Mouse (Mus musculus) CD8-positive naive resting alpha-beta T cell, adult 2 months (primary cell): ENCODE data around the gene Itgal.
"Not testable (repeated sequence)": the region's sequence is repeated elsewhere in the genome, so short reads cannot be mapped to it uniquely, and the experiment has no call there.

Experiments
- DNase-seq, 2 experiments: peaks; one replicate each; pipeline ENCODE4 v3.0.0; 2022; ENCODE audit warnings: low read depth in 2 of 2, low spot score in 2 of 2

Itgal gene

DNA sequence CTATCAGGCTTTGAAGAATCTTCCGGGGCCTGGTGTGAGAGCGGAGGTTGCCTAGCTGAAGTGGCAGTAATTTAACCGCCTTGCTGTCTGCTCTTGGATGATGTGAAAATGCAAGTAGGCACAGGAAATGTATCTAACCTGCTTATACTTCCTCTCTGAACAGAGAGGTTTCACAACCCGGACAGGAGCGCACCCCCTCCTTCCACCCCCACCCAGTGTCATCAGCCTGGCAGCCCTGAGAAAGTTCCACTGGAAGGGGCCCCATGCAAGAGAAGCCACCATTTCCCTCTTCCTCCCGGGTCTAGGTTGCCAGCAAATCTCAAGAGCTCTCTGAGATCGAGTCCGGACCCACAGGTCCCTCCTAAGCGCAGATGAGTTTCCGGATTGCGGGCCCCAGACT is at the start of gene Itgal:
Itgal (plus strand) TSS at position 163 of the 400 bp plus-strand sequence.
- peak; percentile 61 to 66 for DNase-seq

DNA sequence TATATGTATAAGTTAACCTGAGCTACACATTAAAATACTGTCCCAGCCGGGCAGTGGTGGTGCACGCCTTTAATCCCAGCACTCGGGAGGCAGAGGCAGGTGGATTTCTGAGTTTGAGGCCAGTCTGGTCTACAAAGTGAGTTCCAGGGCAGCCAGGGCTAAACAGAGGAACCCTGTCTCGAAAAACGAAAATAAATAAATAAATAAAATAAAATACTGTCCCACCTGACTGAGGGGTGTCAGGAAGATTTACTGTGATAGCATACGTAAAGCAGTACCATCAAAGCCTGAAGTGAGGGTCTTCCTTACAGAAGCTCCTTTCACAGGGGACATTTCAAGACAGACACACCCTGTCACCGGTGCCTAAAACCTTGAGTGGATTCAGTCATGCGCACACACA is 45.5 kb upstream of the Itgal start:
- not testable (repeated sequence) for DNase-seq

DNA sequence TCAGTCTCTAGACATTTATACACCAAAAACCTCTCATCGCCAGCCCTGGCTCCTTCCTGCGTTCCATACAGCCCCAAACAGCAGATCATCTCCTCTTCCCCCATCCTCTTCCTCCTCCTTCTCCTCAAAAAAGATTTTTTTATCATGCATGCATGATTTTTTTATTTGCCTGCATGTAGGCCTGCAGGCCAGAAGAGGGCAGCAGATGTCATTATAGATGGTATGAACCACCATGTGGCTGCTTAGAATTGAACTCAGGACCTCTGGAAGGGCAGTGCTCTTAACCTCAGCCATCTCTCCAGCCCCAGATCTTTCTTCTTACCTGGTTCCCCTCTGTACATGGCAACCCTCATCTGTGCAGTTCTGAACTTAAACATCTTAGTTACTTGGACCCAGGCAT is 43.6 kb upstream of the Itgal start:
- DNase-seq = peak in 1 of 2 experiments; percentile 36

DNA sequence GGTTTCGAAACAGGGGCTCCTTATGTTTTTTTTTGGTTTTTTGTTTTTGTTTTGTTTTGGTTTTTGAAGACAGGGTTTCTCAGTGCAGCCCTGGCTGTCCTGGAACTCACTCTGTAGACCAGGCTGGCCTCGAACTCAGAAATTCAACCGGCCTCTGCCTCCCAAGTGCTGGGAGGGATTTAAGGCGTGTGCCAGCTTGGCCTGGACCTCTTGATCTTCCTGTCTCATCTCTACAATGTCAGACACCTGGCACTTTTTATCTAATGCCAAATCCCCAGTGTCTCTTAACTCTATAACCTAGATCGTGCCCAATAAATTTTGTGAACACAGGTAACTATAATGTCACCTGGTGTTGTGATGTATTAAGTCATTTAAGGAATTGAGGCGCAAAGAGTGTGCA is 42.7 kb upstream of the Itgal start:
- no peak for DNase-seq

DNA sequence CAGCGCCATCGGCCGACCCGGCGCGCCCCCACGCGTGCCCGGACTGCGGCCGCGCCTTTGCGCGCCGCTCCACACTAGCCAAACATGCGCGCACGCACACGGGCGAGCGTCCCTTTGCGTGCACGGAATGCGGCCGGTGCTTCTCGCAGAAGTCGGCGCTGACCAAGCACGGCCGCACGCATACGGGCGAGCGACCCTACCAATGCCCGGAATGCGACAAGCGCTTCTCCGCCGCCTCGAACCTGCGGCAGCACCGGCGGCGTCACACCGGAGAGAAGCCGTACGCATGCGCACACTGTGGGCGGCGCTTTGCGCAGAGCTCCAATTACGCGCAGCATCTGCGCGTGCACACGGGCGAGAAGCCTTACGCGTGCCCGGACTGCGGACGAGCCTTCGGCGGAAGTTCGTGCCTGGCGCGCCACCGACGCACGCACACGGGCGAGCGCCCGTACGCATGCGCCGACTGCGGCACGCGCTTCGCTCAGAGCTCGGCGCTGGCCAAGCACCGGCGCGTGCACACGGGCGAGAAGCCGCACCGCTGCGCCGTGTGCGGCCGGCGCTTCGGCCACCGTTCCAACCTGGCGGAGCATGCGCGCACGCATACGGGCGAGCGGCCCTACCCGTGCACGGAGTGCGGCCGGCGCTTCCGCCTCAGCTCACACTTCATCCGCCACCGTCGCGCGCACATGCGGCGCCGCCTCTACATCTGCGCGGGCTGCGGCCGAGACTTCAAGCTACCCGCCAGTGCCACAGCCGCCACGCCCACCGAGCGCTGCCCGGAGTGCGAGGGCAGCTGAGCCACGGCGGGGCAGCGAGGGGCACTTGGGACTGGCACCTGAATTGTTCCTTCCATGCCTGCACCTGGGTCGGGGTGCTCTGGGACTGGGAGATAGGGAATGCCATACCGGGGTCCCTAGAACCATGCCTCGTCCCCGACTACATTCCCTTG is 42.0 kb upstream of the Itgal start:
- DNase-seq = peak; percentile 88 to 92

DNA sequence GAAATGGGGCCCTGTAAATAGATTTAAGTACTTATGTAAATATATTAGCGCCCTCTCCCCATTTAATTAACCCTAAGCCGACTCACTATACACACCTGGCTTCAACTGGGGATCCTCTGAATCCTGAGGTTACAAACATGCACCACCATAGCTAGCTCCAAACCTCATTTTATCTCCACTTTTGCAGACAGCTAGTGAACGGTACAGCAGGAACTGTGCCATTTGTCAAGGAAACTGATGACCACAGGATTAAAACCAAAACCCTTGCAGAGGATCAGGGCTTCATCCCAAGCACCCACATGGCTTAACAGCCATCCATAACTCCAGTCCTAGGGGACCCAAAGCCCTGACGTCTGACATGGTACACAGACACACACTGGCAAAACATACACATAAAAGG is 41.1 kb upstream of the Itgal start:
- DNase-seq = no peak

DNA sequence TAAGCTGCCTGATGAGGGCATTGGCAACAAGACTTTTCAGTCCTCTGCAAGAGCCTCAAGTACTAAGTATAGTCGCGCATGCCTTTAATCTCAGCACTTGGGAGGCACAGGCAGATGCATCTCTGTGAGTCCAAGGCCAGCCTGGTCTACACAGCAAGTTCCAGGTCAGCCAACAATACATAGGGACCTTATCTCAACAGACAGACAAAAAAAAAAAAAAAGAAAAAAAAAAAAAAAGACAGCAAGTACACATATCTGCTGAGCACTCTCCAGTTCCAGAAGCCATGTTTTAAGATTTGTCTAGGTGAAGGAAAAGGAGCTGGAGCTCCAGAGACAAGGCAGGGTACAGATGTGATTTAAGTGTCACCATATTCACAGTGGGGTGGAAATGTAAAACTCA is 40.1 kb upstream of the Itgal start:
- no peak for DNase-seq

DNA sequence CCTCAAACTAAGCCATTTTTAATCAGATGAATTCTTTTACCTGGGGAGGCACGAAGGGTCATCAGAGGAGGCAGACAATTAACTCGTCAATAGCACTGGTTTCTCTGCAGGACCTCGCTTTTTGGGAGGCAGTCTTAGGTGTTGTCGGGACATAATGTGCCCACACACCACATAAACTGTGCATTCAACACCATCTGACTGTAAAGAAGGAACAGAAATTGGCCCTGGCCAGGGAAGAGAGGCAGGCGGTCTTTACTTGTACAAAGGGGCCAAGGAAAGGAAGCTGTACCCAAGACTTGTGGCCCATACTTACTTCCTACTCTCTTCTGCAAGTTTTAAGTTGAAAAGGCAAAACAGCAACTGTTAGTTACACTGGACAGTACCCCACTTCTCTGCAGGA is 39.5 kb upstream of the Itgal start:
- DNase-seq = no peak

DNA sequence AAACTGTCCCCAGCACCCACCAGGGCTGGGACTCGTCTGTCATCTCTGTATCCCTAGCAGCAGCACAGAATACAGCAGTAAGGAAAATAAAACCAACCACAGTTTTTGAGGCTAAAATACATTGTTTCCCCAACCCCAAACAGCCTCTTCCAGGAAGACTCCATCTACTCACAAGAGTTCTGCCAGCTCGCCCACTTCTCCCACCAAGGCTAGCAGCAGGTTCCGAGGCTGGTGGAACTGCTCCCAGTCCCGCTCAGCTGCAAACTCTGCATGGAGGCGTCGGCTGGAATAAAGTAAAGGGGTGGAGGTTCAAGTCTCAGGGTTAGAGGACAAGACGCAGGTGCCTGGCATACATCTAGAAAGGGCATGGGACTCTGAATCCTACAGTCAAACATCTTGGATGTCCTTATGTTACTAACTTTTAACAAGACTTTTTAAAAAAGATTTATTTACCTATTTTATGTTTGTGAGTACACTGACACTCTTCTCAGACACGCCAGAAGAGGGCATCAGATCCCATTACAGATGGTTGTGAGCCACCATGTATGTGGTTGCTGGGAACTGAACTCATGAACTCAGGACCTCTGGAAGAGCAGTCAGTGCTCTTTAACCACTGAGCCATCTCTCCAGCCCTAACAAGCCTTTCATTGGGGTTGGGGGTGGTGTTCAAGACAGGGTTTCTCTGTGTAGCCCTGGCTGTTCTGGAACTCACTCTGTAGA is 36.7 kb upstream of the Itgal start:
- no peak for DNase-seq

DNA sequence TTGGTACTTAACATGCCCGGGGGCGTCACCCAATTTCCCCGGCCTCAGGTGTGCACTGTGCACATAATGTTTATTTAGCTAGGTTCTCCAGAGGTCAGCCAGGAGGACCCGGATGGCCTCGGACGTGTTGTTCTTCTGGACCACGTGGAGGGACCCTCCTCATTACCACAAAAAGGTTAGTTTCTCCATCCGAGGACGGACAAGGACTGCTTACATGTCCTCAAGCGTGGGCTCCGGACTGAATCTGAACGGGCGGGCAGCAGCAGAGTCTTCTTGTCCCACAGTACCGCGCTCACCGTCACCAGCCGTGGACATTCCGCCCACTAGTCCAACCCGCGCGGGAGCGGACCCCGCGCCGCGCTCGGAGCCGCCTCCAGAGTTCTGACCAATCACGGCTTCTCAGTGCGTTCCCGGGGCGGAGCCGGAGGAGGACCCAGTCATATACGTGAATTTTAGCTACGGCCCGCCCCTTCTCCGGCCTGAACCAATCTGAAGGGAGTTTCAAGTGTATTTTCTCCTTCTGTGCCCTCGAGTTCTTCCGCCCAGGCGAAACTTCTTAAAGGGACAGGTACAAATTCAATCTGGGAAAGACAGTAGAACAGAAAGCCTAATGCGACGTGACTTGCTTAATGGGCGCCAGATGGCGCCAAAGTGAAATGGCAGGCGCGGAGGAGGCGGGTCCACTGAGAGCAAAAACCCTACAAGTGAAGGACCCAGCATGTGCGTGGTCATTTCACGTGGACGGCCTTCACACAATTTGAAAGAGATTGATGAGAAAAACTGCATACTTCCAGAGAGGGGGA is 35.5 kb upstream of the Itgal start, which contains the start of gene Dctpp1:
Dctpp1 (minus strand) TSS at position 401 of the 803 bp plus-strand sequence.
- DNase-seq = peak; percentile 91 to 95

DNA sequence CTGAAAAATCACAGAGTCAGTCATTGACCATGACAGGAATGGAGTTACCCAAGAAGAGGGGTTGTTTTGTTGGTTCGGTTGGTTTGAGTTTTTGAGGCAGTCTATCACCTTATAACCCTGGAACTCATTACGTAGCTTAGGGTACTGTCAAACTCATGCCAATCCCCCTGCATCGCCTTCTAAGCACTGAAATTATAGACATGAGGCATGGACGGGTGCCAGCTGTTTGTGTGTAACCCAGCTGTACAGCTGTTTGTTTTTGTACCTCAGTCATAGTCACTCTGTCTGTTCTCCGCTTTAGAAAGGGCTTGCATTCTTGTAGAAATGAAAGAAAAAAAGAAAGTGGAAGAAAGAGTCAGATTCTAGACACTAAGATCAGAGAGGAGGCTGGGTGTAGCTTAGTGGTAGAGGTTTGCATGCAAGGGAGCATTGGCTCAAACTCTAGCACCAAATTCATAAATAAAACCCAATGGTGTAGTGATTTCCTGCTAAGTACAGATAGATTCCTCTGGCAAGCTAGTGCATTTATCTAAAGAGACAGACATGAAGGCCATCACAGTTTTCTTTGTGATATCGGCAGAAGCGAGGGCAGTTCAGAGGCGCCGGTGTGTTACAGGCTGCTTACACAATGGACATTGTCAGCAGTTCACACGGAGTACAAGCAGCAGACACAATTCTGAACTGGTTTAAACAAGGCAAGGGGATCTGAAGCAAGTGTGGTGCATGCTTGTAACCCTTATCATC is 33.7 kb upstream of the Itgal start:
- DNase-seq = no peak

DNA sequence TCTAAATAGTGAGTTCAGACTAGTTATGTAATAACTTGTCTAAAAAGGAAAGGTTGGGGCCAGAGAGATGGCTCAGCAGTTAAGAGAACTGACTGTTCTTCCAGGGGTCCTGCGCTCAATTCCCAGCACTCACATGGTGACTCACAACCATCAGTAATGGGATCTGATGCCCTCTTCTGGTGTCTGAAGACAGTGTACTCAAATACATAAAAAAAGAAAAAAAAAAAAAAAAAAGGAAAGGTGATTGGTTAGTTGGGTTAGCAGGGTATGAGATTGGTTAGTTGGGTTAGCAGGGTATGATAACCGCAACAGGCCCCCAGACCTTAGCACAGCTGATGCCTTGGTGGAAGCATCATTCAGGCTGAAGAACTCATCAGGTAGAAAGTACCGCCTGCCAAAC is 32.5 kb upstream of the Itgal start:
- no peak for DNase-seq

DNA sequence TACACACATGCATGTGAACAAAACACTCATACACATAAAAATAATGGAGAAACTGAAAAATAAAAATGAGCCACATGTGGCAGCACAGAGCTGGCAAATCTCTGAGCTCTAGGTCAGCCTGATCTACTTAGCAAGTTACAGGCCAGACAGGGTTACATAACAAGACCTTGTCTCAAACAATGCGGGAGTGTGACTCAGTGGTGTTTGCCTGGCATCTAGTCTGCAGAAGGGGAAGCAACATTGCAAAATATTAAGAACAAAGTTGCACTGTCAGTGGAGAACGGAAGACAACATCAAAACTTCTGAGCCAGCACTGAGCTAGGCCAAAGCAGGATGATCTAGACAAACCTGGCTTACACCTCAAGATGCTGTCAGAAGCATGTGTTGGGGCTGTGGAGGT is 25.8 kb upstream of the Itgal start:
- no peak for DNase-seq

DNA sequence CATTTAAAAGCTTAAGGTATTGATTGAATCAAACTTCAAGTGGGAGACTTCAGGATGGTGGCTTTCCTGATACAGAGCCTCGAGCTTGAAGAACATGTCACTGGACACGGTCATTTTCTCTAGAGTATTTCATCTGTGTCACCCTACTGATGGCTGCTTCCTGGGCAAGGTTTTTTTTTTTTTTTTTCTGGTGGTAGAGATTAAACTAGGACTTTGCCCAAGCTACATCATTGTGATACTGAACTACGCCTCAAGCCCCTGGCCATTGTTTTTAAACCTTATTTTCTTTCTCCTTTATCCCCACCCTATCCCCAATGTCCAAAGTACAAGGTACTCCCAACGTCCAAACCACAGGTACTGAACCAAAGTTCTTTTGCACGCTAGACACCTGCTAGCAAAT is 25.4 kb upstream of the Itgal start:
- DNase-seq = no peak

DNA sequence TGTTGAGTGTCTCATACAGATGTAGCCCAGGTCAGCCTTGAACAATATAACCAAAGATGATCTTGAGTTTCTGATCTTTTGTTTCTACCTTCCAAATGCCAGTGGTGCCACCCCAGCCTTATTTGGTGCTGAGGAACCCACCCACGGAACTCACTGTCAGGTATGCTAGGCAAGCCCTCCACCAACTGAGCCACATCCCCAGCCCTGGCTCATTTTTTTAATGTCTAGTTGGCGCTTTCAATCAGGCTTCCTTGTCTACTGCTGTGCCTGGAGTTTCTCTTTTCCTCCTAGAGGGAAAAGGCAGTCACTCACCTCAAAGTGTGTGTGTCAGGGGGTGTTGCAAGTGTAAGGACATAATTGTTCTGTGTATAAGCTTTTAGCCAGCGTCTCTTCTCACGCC is 25.0 kb upstream of the Itgal start:
- no peak for DNase-seq

DNA sequence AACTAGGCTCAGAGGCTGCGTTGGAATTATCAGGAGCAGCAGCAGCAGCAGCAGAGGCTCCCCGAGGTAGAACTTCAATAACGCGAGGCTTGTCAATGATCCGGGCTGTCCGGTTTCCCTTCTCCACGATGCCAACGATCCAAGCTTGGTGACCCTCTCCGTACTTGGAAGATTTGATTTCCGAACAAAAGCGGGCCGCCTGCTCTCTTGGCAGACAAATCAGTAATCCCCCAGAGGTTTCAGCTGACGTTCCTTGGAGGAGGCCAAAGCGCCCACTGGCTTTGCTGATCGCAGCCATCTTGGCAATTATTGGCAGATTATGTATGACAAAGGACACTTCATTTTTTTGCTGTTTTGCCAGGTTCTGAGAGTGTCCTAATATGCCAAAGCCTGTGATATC is 23.5 kb upstream of the Itgal start:
- no peak for DNase-seq

DNA sequence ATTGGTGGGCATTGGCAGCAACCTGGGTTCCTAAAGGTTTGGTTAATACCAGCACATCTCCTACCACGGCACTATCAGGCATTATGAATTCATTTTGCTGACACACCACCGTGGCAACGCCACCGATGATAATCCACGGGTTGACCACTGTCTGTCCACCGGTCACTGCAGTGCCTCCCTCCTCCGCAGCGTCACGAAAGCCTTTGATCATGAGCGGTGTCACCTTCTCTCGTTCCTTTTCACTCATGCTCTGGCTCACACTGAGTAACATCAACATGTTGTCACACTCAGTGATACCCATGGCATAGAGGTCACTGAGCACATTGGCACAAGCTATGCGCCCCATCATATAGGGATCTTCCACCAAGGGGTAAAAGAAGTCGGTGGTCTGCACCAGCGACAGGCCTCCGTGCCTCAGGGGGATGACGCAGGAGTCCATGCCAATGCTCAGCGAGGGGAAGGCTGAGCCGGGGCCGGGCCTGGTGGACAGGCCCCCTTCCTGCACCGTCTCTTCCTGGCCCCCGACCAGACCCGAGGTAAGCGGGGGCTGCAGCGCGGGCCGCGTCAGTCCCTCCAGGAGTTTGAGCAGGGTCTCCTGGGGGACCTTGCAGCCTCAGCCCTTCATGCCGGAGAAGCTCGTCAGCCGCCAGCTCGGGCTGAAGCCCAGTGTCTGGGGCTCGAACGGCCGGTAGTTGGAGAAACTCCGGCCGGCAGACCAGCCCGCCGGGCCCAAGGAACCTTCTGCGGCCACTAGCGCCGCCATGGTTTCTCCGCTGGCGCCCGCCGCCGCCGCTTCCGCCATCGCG is 22.7 kb upstream of the Itgal start:
- no peak for DNase-seq

DNA sequence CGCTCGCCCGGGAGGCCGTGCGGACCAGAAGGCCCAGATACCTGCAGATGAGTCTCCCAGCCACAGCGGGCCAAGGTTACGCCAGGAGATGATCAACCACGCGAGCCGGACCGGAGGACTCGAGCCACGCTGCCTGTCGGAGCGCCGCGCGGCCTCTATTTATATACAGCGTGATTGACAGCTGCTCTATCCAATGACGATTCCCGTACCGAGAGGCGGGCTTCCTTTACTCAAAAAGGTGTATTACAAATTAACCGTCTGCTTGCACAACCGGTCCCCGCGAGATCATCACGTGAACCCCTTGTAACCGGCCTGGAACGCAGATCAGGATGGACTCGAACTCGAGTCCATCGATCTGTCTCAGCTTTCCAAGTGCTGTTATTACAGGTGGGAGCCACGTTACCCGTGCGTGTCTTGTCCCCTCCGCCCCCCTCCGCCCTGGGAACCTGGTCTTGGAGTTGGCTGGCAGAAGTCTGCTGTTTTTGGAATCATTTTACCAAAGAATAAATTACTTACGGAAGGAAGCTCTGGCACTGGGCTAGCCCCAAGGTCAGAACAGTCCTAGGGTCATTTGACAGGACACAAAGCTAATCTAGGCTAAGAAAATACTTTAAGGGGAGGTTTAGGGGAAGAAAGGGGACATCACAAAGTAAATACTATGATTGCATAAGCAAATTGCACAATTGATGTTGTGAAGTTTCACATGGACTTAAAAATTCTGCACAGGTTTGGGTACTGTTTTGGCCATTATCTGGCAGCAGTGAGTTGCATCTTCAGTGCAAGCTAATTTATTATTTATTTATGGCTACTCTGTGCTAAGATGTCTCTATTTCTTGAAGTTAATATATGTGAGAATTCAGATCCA is 21.9 kb upstream of the Itgal start, which contains the start of gene Sephs2:
Sephs2 (minus strand) TSS at position 131 of the 865 bp plus-strand sequence.
- DNase-seq = peak; percentile 90 to 94

DNA sequence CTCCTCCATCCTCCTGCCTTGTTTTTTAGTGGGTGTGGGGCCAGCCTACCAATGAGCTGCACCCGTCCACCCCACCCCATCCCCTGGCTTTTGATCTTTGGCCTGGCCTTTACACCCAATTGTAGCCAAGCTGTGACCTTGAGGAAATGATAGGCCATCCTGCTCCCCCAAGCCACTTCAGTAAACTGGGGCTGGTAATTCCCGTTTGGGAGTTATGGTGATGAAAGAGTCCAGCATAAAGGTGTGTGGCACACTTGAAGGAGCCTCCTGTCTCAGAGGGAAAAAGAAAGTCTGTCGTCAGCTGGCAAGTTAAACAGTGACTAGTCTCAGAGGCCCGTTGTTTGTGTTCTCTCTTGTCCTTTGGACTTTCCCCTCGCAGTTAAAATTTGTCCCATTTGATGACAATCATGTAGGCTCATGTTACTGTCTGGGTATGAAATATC is 19.5 kb upstream of the Itgal start:
- no peak for DNase-seq
